Mouse (Mus musculus) heart, postnatal 0 days (tissue): ENCODE measurements at regions not wholly inside any gene's neighbourhood (a gene's known extent, or its start where the extent isn't known, plus 50 kb on each side); places are given as distances from the start of the nearest gene placed in this dataset.

Experiments
- CTCF ChIP-seq: IDR thresholded peaks from 2 replicates; pipeline ENCODE4 v1.5.1; 2016; ENCODE audit warnings: antibody characterized with exemption, control low read depth, low read depth
- EP300 ChIP-seq: IDR thresholded peaks from 2 replicates; pipeline ENCODE4 v1.6.1; 2016; ENCODE audit warnings: antibody characterized with exemption, low read depth

DNA sequence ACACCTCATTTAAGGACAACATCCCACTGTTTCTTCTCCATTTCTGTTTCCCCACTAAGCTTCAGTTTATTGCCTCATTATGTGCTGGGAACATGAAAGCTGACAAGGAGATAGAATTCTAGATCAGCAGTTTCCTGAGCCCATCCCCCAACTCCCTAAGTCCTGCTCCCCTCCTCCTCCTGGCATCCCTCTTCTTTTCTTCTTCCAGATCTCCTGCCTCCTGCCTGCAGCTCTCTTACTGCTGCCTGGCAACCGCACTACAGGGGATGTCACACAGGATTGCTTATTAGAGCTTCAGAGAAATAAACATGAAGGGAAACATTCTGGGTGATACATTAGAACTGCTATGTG is 619.4 kb upstream of the Agtr1b start:
- TF ChIP-seq EP300 (no peak), CTCF (no peak)
